Mouse (Mus musculus): ENCODE measurements around the gene Gm20388. TPM values are rescaled to one million over a fixed set of nuclear protein-coding genes. Genes with fewer than 3 reads are reported as not detected.

Gm20388 gene
- polyA plus RNA-seq, 1 experiment from 2014 or later = 1.7 TPM

DNA sequence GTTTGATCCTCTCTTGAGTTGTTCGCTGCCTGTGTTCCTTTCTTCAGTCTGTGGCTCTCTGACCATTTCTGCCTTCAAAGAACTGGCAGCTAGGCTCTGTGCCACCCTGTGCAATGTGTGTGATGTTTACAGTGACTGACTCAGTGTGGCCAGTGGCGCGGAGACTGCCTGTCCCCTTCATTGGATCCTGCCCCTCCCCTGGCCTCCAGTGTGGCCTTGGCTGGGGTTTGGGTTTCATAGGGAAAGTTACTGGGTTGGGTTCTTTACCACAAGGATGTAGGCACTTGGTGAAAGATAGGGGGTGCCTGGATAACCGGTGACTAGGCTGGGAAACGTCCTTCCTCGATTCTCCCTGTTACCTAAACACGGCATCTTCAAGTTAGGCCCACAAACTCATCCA, 3774.2 kb downstream of the Gm20388 start:
- peaks cover 10% of the 10 kb centered on the region for H3K4me1 ChIP-seq (replicated peaks)
- no peaks in the 10 kb centered on the region for H3K36me3 ChIP-seq
- H3K9me3 ChIP-seq = no peaks in the 10 kb centered on the region
- no peak overlapping the region for H3K4me3 ChIP-seq
- no peak for DNase-seq (ENCODE audit: low spot score)
- H3K27ac ChIP-seq = no peak overlapping the region
- peaks cover 7% of the 10 kb centered on the region; the same call in 1 of the 2 replicates for H3K27me3 ChIP-seq (ENCODE audit: insufficient read depth, poor library complexity, severe bottlenecking)
- 87% methylated on average over 7 of the region's 7 CpGs for WGBS

DNA sequence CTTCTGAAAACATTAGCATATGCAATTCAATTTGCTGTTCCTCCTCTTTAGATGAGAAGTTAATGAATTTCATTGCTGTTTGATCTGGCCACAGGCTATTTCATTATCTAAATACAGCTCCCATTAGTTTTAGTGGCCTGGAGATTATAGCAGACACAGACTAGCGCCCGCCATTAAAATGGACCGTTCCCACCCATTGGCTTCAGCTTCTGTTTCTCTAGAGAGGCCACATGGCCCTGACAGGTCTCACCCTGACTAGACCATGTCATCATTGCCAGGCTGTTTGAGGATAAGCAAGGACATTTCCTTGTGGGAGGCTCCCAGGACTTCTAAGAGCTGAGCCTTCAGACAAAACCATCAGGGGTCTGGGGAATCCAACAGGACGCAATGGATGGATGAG, 3774.8 kb downstream of the Gm20388 start:
- WGBS = 86% methylated on average over 4 of the region's 4 CpGs
- no peak overlapping the region for H3K4me3 ChIP-seq
- no peak for DNase-seq (ENCODE audit: low spot score)
- H3K36me3 ChIP-seq = no peaks in the 10 kb centered on the region
- H3K4me1 ChIP-seq (replicated peaks) = peaks cover 10% of the 10 kb centered on the region
- H3K27me3 ChIP-seq (ENCODE audit: insufficient read depth, poor library complexity, severe bottlenecking) = peaks cover 7% of the 10 kb centered on the region; the same call in 1 of the 2 replicates
- no peaks in the 10 kb centered on the region for H3K9me3 ChIP-seq
- H3K27ac ChIP-seq = no peak overlapping the region

DNA sequence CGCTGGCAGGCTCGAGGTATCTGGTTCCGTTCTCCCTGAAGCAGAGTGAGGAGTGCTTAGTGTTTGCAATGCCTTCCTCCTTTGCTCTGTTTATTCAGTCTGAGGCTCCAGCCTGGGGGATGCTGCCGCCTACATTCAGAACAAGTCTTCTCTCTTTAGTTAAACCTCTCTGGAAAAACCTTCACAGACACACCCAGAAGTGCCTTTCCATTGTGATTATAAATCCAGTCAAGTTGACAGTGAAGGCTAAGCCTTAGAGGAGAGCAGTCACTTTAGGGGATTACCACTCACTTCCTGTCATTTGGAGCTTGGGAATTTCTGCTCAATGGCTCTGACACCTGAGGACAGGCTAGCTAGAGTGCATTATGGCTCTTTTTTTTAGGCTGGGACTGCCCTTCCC, 3777.2 kb downstream of the Gm20388 start:
- no peak overlapping the region for H3K4me3 ChIP-seq
- no peak overlapping the region for H3K27ac ChIP-seq
- WGBS = 61% methylated on average over 4 of the region's 4 CpGs
- no peaks in the 10 kb centered on the region for H3K36me3 ChIP-seq
- peaks cover 9% of the 10 kb centered on the region; the same call in 1 of the 2 replicates for H3K27me3 ChIP-seq (ENCODE audit: insufficient read depth, poor library complexity, severe bottlenecking)
- DNase-seq (ENCODE audit: low spot score) = no peak
- no peaks in the 10 kb centered on the region for H3K9me3 ChIP-seq
- H3K4me1 ChIP-seq (replicated peaks) = no peaks in the 10 kb centered on the region; the same call in 1 of the 2 replicates

GRCm38 (mm10) chr8:123692165-123692962, 3781.7 kb downstream of the Gm20388 start:
- Histone ChIP-seq H3K9me3 (no peaks in the 10 kb centered on the region), H3K27me3 (ENCODE audit: insufficient read depth, poor library complexity, severe bottlenecking) (peaks cover 2% of the 10 kb centered on the region; the same call in 1 of the 2 replicates), H3K36me3 (no peaks in the 10 kb centered on the region), H3K27ac (no peak overlapping the region), H3K4me1 (replicated peaks) (0 out of 2 replicates have a peak, but pooled peaks cover 3% of the 10 kb centered on the region), H3K4me3 (no peak overlapping the region)
- DNase-seq (ENCODE audit: low spot score) = no peak
- WGBS = 87% methylated on average over 10 of the region's 10 CpGs

GRCm38 (mm10) chr8:123696167-123696566, 3785.5 kb downstream of the Gm20388 start:
- Histone ChIP-seq H3K4me3 (no peak overlapping the region), H3K27me3 (ENCODE audit: insufficient read depth, poor library complexity, severe bottlenecking) (peaks cover 2% of the 10 kb centered on the region; the same call in 1 of the 2 replicates), H3K4me1 (replicated peaks) (peaks cover 21% of the 10 kb centered on the region), H3K36me3 (no peaks in the 10 kb centered on the region), H3K27ac (no peak overlapping the region), H3K9me3 (no peaks in the 10 kb centered on the region)
- DNase-seq (ENCODE audit: low spot score) = no peak
- WGBS = 77% methylated on average over 9 of the region's 9 CpGs

DNA sequence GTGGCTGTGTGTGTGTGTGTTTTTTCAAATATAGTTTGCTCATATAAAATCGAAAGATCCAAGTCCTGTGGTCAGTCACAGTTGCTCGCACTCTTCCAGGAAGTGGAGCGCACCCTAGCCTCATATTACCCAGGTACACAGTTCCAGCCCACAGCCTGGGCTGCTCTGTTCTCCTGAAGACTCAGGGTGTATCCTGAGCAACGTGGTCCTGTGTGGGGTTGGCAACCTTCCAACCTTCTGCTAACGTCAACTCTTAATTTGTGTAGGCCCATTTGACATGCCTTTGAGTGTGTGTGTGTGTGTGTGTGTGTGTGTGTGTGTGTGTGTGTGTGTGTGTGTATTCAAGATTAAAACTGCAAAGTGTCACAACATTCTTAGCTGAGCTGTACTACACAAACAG, 3786.7 kb downstream of the Gm20388 start:
- Histone ChIP-seq H3K4me3 (no peak overlapping the region), H3K27me3 (ENCODE audit: insufficient read depth, poor library complexity, severe bottlenecking) (no peaks in the 10 kb centered on the region; the same call in 1 of the 2 replicates), H3K4me1 (replicated peaks) (peaks cover 33% of the 10 kb centered on the region), H3K27ac (no peak overlapping the region), H3K9me3 (no peaks in the 10 kb centered on the region), H3K36me3 (no peaks in the 10 kb centered on the region)
- 83% methylated on average over 5 of the region's 5 CpGs for WGBS
- no peak for DNase-seq (ENCODE audit: low spot score)

DNA sequence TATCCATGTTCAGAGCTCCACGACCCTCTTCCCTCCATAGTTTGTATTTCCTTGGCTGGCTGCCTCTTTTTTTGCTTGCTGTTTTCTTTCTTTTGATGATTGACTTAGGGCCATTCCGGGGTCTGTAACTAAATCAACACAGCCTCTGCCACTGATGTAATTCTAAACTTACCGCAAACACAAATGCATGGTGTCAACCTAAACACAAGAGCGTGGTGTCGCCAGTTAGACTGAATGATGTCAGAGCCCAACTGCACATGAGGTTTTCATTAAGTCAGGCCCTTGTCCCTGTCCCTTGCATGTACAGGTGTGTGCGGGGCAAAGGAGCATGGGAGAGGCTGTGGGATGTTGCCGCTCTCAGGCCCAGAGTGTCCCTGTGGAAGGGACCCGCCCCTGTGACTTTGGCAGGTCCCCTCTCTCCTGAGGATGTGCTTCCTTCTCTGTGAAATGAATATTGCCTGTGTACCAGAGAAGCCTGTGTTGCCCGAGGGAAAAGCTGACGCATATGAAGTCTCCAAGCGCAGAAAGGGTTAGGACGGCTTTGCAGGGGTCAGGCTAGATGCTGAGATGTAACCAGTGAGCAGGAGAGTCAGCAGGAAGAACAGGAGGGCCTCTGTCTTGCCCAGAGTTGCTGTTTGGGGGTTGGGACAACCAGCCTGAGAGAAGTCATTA, 3789.9 kb downstream of the Gm20388 start:
- no peaks in the 10 kb centered on the region for H3K9me3 ChIP-seq
- no peak overlapping the region for H3K4me3 ChIP-seq
- H3K36me3 ChIP-seq = no peaks in the 10 kb centered on the region
- H3K4me1 ChIP-seq (replicated peaks) = peaks cover 40% of the 10 kb centered on the region
- H3K27ac ChIP-seq = peak overlapping the region; percentile 45; the same call in 1 of the 2 replicates
- WGBS = 57% methylated on average over 12 of the region's 12 CpGs
- H3K27me3 ChIP-seq (ENCODE audit: insufficient read depth, poor library complexity, severe bottlenecking) = no peaks in the 10 kb centered on the region
- DNase-seq (ENCODE audit: low spot score) = peak; percentile 31

GRCm38 (mm10) chr8:123701952-123702587, 3791.4 kb downstream of the Gm20388 start:
- H3K4me3 ChIP-seq = no peak overlapping the region
- H3K36me3 ChIP-seq = no peaks in the 10 kb centered on the region
- whole genome bisulfite sequencing = 81% methylated on average over 15 of the region's 15 CpGs
- DNase-seq (ENCODE audit: low spot score) = no peak
- H3K27ac ChIP-seq = peak overlapping the region; percentile 45
- peaks cover 44% of the 10 kb centered on the region for H3K4me1 ChIP-seq (replicated peaks)
- H3K27me3 ChIP-seq (ENCODE audit: insufficient read depth, poor library complexity, severe bottlenecking) = no peaks in the 10 kb centered on the region
- no peaks in the 10 kb centered on the region for H3K9me3 ChIP-seq

DNA sequence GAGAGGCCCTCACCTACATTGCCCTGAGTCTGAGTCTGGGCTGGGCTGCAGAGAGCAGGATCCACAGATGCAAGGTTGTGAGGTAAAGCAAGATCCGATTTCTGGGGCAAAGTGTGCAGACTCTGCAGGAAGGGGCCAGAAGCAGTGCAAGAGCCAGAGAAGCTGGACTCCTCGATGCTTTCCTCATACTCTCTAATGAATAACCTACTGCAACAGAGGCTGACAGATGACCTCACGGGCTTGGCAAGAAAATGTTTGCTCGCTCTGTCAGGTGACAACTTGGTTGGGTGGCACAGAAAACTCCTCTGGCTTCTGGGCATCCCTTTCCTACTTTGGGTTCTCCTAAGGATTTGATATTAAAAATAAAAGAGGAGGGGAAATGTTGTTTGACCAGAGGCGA, 3794.7 kb downstream of the Gm20388 start:
- Histone ChIP-seq H3K4me1 (replicated peaks) (peaks cover 44% of the 10 kb centered on the region), H3K27ac (no peak overlapping the region), H3K4me3 (no peak overlapping the region), H3K36me3 (no peaks in the 10 kb centered on the region), H3K27me3 (ENCODE audit: insufficient read depth, poor library complexity, severe bottlenecking) (no peaks in the 10 kb centered on the region), H3K9me3 (no peaks in the 10 kb centered on the region)
- DNase-seq (ENCODE audit: low spot score) = no peak
- 84% methylated on average over 5 of the region's 5 CpGs for WGBS

DNA sequence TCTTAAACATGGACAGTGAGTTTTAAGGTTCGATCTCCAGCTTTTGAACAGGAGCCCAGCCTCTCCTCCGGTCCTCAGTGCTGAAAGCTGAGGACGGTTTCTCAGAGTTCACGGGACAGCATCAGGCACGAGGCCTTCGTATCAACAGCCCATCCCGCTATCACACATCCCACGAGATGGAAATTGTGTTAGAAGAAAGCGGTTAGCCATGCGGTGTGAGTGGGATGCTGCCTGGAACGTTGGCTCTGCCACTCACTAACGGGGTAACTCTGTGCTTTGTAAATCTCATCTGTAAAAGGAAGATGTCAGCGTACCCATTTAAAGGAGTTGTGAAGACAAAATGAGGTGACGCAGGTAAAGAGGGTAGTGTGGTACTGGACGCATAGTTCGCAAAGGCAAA, 3796.5 kb downstream of the Gm20388 start:
- Histone ChIP-seq H3K27ac (no peak overlapping the region), H3K9me3 (no peaks in the 10 kb centered on the region), H3K4me1 (replicated peaks) (peaks cover 36% of the 10 kb centered on the region), H3K36me3 (no peaks in the 10 kb centered on the region), H3K4me3 (no peak overlapping the region), H3K27me3 (ENCODE audit: insufficient read depth, poor library complexity, severe bottlenecking) (no peaks in the 10 kb centered on the region)
- no peak for DNase-seq (ENCODE audit: low spot score)
- 89% methylated on average over 16 of the region's 16 CpGs for WGBS

DNA sequence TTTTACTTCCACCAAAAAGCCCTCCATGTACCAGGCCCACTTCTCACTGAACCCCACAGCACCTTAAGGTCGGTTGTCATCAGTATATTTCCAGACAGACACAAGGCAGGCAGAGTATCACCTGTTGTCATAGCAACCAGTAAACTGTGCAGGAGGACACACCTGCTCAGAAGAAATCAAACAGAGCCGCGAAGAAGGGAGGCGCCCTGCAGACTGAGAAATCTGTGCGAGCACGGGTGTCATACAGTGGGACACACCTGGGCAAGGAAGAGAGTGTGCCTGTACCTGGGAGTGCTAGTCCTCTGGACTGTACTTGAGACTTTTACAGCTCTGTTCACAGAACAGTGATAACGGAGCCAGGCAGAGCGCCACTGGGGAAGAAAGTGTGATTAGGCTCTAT, 3798.1 kb downstream of the Gm20388 start:
- Histone ChIP-seq H3K27ac (no peak overlapping the region), H3K36me3 (no peaks in the 10 kb centered on the region), H3K9me3 (no peaks in the 10 kb centered on the region), H3K27me3 (ENCODE audit: insufficient read depth, poor library complexity, severe bottlenecking) (no peaks in the 10 kb centered on the region), H3K4me3 (no peak overlapping the region), H3K4me1 (replicated peaks) (peaks cover 29% of the 10 kb centered on the region)
- DNase-seq (ENCODE audit: low spot score) = no peak
- WGBS = 90% methylated on average over 8 of the region's 8 CpGs

GRCm38 (mm10) chr8:123710335-123710734, 3799.7 kb downstream of the Gm20388 start:
- peak overlapping the region; percentile 8; the same call in 1 of the 2 replicates for H3K27ac ChIP-seq
- WGBS = 89% methylated on average over 5 of the region's 5 CpGs
- no peaks in the 10 kb centered on the region for H3K27me3 ChIP-seq (ENCODE audit: insufficient read depth, poor library complexity, severe bottlenecking)
- no peaks in the 10 kb centered on the region for H3K9me3 ChIP-seq
- no peaks in the 10 kb centered on the region for H3K36me3 ChIP-seq
- H3K4me3 ChIP-seq = no peak overlapping the region
- no peak for DNase-seq (ENCODE audit: low spot score)
- H3K4me1 ChIP-seq (replicated peaks) = peaks cover 25% of the 10 kb centered on the region

- WGBS = 92% methylated on average over 5 of the region's 5 CpGs
- Histone ChIP-seq H3K4me1 (replicated peaks) (peaks cover 55% of the 10 kb centered on the region), H3K27me3 (ENCODE audit: insufficient read depth, poor library complexity, severe bottlenecking) (no peaks in the 10 kb centered on the region), H3K27ac (no peak overlapping the region), H3K9me3 (no peaks in the 10 kb centered on the region), H3K36me3 (no peaks in the 10 kb centered on the region), H3K4me3 (no peak overlapping the region)
- DNase-seq (ENCODE audit: low spot score) = no peak
Observed at GRCm38 (mm10) chr8:123714451-123714850, 3803.8 kb downstream of the Gm20388 start.

Data from hindbrain, embryonic 10.5 days (tissue).